Mouse (Mus musculus): ENCODE results near the gene Purb. TPM values are rescaled to one million over a fixed set of nuclear protein-coding genes. Genes with fewer than 3 reads are reported as not detected.

The Purb gene
- polyA plus RNA-seq, 1 experiment, result 52.0 TPM

DNA sequence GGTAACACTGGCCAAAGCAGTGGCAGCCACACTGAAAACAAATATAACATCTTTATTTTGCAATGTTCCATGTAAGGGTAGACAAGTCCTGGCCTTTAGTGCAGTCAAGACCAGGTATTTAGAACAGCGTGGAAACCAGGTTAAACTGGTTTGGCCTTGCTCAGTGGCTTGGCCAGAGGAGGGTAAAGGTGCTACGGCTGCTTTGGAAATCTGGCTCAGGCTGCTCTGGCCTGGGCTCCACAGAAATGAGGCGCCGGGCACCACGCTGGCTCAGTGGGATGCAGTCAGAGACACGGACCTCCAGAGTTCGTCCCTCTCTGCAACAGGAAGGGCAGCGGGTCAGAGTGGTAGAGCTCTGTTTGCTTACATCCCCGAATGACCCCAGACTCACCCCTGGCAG, 30.8 kb upstream of the Purb start:
- H3K9me3 ChIP-seq (replicated peaks; ENCODE audit: control insufficient read depth, insufficient read depth, low read length, poor library complexity, severe bottlenecking), result no peaks in the 10 kb centered on the region
- H3K36me3 ChIP-seq (ENCODE audit: control insufficient read depth, insufficient read depth, low read length, poor library complexity, severe bottlenecking), result no peaks in the 10 kb centered on the region
- H3K27me3 ChIP-seq (ENCODE audit: control insufficient read depth, insufficient read depth, low read length, poor library complexity, severe bottlenecking), result no peaks in the 10 kb centered on the region
- no peaks in the 10 kb centered on the region for H3K4me1 ChIP-seq (ENCODE audit: control insufficient read depth, insufficient read depth, low read length)
- TF ChIP-seq EP300 (IDR thresholded peaks at IDR 0.05; ENCODE audit: insufficient read depth, low read depth, low read length), result no peak
- no peak for TF ChIP-seq CTCF (IDR thresholded peaks at IDR 0.05; ENCODE audit: low read depth, low read length)
- TF ChIP-seq POLR2A (IDR thresholded peaks at IDR 0.05; ENCODE audit: insufficient read depth, low read length), result no peak
- no peak overlapping the region for H3K4me3 ChIP-seq (ENCODE audit: low read depth, low read length)
- H3K27ac ChIP-seq (ENCODE audit: insufficient read depth, low read length), result no peak overlapping the region
- H3K9ac ChIP-seq (ENCODE audit: low read depth, poor library complexity, severe bottlenecking), result no peak overlapping the region

DNA sequence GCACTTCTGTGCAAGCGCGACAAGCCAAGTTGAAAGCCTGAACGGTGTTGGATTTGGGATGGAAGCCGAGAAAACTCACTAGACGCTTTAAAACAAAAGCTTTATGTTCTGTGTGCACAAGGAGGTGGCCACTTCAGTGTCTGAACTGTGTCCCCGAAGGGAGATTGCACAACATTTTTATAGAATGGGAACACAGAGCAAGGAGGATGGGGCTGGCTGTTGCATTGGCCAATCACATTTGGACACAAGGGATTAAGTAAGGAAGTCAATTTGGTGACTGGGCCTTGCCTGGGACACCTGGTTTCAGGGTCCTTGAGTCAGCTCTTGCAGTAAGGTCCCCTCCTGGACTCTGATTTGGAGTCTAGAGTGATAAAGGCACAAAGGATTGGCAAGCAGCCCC, 29.0 kb upstream of the Purb start:
- Histone ChIP-seq H3K4me1 (ENCODE audit: control insufficient read depth, insufficient read depth, low read length) (no peaks in the 10 kb centered on the region), H3K9me3 (replicated peaks; ENCODE audit: control insufficient read depth, insufficient read depth, low read length, poor library complexity, severe bottlenecking) (no peaks in the 10 kb centered on the region), H3K4me3 (ENCODE audit: low read depth, low read length) (no peak overlapping the region), H3K27me3 (ENCODE audit: control insufficient read depth, insufficient read depth, low read length, poor library complexity, severe bottlenecking) (no peaks in the 10 kb centered on the region), H3K36me3 (ENCODE audit: control insufficient read depth, insufficient read depth, low read length, poor library complexity, severe bottlenecking) (no peaks in the 10 kb centered on the region), H3K9ac (ENCODE audit: low read depth, poor library complexity, severe bottlenecking) (no peak overlapping the region), H3K27ac (ENCODE audit: insufficient read depth, low read length) (no peak overlapping the region)
- no peak for TF ChIP-seq CTCF (IDR thresholded peaks at IDR 0.05; ENCODE audit: low read depth, low read length)
- no peak for TF ChIP-seq EP300 (IDR thresholded peaks at IDR 0.05; ENCODE audit: insufficient read depth, low read depth, low read length)
- TF ChIP-seq POLR2A (IDR thresholded peaks at IDR 0.05; ENCODE audit: insufficient read depth, low read length), result no peak

DNA sequence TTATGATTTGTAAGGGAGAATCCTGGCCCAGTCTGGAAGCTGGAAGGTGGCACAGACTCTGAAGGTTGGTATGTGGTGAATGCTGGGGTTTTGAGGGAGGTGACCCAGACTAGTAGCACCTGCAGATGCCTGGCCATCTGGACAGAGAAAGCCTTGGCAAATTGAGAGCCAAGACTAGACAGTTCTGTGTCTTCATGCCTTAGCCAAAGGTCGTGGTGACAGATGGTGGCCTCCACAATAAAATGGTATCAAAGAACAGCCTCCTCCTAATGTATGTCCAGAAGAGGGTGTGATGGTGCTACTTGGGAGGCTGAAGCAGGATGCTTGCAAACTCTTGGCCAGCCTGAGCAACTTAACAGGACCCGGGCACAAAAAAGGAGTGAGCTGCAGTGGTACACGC, 28.5 kb upstream of the Purb start:
- TF ChIP-seq CTCF (IDR thresholded peaks at IDR 0.05; ENCODE audit: low read depth, low read length) (no peak), EP300 (IDR thresholded peaks at IDR 0.05; ENCODE audit: insufficient read depth, low read depth, low read length) (no peak), POLR2A (IDR thresholded peaks at IDR 0.05; ENCODE audit: insufficient read depth, low read length) (no peak)
- no peak overlapping the region for H3K27ac ChIP-seq (ENCODE audit: insufficient read depth, low read length)
- no peaks in the 10 kb centered on the region for H3K9me3 ChIP-seq (replicated peaks; ENCODE audit: control insufficient read depth, insufficient read depth, low read length, poor library complexity, severe bottlenecking)
- no peak overlapping the region for H3K4me3 ChIP-seq (ENCODE audit: low read depth, low read length)
- no peak overlapping the region for H3K9ac ChIP-seq (ENCODE audit: low read depth, poor library complexity, severe bottlenecking)
- H3K4me1 ChIP-seq (ENCODE audit: control insufficient read depth, insufficient read depth, low read length), result no peaks in the 10 kb centered on the region
- no peaks in the 10 kb centered on the region for H3K27me3 ChIP-seq (ENCODE audit: control insufficient read depth, insufficient read depth, low read length, poor library complexity, severe bottlenecking)
- no peaks in the 10 kb centered on the region for H3K36me3 ChIP-seq (ENCODE audit: control insufficient read depth, insufficient read depth, low read length, poor library complexity, severe bottlenecking)

DNA sequence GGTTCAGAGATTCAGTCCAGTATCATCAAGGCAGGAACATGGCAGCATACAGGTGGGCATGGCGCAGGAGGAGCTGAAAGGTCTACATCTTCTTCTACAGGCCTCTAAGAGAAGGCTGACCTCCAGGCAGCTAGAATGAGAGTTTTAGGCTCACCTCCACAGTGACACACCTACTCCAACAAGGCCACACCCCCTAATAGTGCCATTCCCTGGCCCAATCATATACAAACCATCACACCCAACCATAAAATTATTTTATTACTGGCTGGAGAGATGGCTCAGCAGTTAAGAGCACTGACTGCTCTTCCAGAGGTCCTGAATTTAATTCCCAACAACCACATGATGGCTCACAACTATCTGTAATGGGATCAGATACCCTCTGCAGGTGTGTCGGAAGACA, 26.8 kb upstream of the Purb start:
- no peak overlapping the region for H3K9ac ChIP-seq (ENCODE audit: low read depth, poor library complexity, severe bottlenecking)
- no peak for TF ChIP-seq CTCF (IDR thresholded peaks at IDR 0.05; ENCODE audit: low read depth, low read length)
- TF ChIP-seq POLR2A (IDR thresholded peaks at IDR 0.05; ENCODE audit: insufficient read depth, low read length), result no peak
- TF ChIP-seq EP300 (IDR thresholded peaks at IDR 0.05; ENCODE audit: insufficient read depth, low read depth, low read length), result no peak
- no peaks in the 10 kb centered on the region for H3K27me3 ChIP-seq (ENCODE audit: control insufficient read depth, insufficient read depth, low read length, poor library complexity, severe bottlenecking)
- H3K4me1 ChIP-seq (ENCODE audit: control insufficient read depth, insufficient read depth, low read length), result peaks cover 2% of the 10 kb centered on the region
- H3K36me3 ChIP-seq (ENCODE audit: control insufficient read depth, insufficient read depth, low read length, poor library complexity, severe bottlenecking), result no peaks in the 10 kb centered on the region
- H3K27ac ChIP-seq (ENCODE audit: insufficient read depth, low read length), result no peak overlapping the region
- H3K9me3 ChIP-seq (replicated peaks; ENCODE audit: control insufficient read depth, insufficient read depth, low read length, poor library complexity, severe bottlenecking), result no peaks in the 10 kb centered on the region
- H3K4me3 ChIP-seq (ENCODE audit: low read depth, low read length), result no peak overlapping the region

DNA sequence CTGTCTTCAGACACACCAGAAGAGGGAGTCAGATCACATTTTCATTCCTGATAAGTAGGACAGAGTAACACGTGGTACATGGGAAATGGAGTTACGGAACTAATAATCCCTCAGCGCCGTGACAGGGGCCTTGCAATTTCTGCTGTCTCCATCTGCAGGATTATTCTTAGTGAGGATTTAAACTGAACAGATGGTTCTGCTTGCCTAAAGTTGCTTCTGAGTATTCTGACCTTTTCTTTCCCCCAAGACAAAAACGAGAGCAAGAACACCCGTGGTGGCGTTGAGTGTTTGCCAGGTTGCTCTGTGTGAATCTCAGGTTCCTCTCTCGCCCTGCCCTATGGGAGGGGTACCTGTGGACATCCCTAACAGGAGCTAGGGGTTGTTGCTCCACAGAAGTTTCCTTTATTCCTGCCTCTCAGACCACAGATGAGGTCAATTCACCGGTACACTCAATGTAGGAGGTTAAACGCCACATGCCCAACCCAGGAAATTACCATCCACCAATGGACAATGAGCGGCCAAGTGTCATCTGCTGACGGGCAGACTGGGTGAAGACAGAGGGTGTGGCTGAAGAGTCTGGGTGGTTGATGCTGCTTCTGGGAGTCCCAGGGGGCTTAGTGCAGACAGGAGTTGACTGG, 21.7 kb upstream of the Purb start:
- no peaks in the 10 kb centered on the region for H3K9me3 ChIP-seq (replicated peaks; ENCODE audit: control insufficient read depth, insufficient read depth, low read length, poor library complexity, severe bottlenecking)
- H3K4me1 ChIP-seq (ENCODE audit: control insufficient read depth, insufficient read depth, low read length), result peaks cover 2% of the 10 kb centered on the region
- no peak overlapping the region for H3K4me3 ChIP-seq (ENCODE audit: low read depth, low read length)
- no peaks in the 10 kb centered on the region for H3K27me3 ChIP-seq (ENCODE audit: control insufficient read depth, insufficient read depth, low read length, poor library complexity, severe bottlenecking)
- H3K36me3 ChIP-seq (ENCODE audit: control insufficient read depth, insufficient read depth, low read length, poor library complexity, severe bottlenecking), result no peaks in the 10 kb centered on the region
- no peak for TF ChIP-seq EP300 (IDR thresholded peaks at IDR 0.05; ENCODE audit: insufficient read depth, low read depth, low read length)
- no peak for TF ChIP-seq CTCF (IDR thresholded peaks at IDR 0.05; ENCODE audit: low read depth, low read length)
- TF ChIP-seq POLR2A (IDR thresholded peaks at IDR 0.05; ENCODE audit: insufficient read depth, low read length), result no peak
- no peak overlapping the region for H3K27ac ChIP-seq (ENCODE audit: insufficient read depth, low read length)
- H3K9ac ChIP-seq (ENCODE audit: low read depth, poor library complexity, severe bottlenecking), result no peak overlapping the region

DNA sequence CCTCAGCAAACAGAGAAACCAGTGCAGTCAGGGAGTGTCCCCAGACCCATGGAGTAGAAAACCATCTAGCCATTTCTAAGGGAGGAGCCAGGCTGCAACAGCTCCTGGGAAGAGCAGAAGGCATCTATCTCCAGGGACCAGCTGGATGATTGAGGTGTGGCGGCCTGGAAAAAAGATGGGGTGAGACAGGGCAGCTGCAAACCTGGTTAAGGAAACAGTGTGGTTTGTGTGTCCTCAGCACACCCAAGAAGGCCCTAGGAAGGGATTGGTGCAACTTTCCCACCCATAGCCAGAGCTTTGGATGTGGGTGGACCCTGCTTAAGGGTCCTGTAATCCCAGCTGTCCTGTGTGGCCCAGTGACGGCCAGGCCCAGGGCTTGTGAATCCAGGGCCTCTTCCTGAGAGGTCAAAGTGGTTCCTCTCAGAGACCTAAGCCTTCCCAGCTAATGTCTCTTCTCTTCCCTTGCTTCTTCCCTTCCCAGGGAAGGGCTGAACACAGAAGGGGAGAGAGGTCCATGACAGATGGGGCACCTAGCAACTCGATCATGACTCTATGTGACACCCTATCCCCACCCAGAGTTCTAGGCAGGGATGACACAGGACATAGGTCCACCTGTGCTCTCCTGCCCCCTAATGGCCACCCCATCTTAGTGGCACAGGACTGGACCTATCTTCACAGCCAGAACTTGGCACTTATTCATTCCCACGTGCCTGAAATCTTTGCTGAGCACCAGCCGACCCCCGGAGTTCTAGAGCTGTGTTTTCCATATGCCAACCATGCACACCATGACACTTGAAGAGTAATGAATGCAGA, 14.2 kb upstream of the Purb start:
- peak overlapping the region; percentile 29 for H3K27ac ChIP-seq (ENCODE audit: insufficient read depth, low read length)
- TF ChIP-seq POLR2A (IDR thresholded peaks at IDR 0.05; ENCODE audit: insufficient read depth, low read length) (no peak), CTCF (IDR thresholded peaks at IDR 0.05; ENCODE audit: low read depth, low read length) (peak; percentile 95)

More for the DNA sequence above, 14.2 kb upstream of the Purb start:
- Histone ChIP-seq H3K4me3 (ENCODE audit: low read depth, low read length) (no peak overlapping the region), H3K27me3 (ENCODE audit: control insufficient read depth, insufficient read depth, low read length, poor library complexity, severe bottlenecking) (no peaks in the 10 kb centered on the region), H3K4me1 (ENCODE audit: control insufficient read depth, insufficient read depth, low read length) (peaks cover 3% of the 10 kb centered on the region), H3K9me3 (replicated peaks; ENCODE audit: control insufficient read depth, insufficient read depth, low read length, poor library complexity, severe bottlenecking) (no peaks in the 10 kb centered on the region), H3K36me3 (ENCODE audit: control insufficient read depth, insufficient read depth, low read length, poor library complexity, severe bottlenecking) (no peaks in the 10 kb centered on the region), H3K9ac (ENCODE audit: low read depth, poor library complexity, severe bottlenecking) (no peak overlapping the region)
